Mouse (Mus musculus): ENCODE results near the gene Fam166b. TPM values are rescaled to one million over a fixed set of nuclear protein-coding genes. Genes with fewer than 3 reads are reported as not detected.

Gene Fam166b
- total RNA-seq, 2 experiments from 2014 or later, result 0.27 to 0.97 TPM

DNA sequence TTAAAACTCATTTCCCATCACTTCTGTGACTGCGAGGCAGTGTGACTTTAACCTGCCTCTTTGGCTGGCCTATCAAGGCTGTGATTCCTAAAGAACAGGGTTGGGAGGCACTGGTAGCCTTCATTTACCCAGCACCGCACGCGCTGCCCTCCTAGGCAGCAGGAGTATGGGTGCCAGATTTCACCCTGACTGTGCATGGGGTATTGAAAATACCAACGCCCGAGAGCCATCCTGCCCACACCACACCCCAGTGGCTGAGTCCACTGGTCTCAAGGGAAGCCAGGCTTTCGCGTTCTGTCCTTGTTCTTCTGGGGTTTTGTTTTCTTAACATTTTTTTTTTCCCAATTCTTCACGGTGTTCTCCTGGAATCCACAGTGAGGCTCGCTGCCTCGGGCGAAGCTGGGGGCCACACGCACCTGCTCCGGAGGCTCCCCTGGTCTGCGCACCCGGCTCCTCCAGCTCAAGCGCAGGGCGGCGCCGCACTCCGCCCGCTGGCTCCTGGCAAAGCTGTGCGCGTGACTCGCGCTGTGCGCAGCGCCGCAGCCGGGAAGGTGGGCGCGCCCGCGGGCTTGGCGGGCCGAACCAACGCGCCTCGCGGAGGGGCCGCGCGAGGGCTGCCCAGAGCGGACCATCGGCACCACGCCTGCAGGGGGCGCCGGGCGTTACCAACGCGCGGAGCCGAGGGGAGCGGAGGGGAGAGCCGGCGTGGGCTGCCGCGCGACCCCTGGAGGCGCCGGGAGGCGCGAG lies 47.4 kb downstream of the Fam166b start, which contains the start of gene Rusc2:
Gene Rusc2, plus strand, starts transcription at position 572 of the 747 bp plus-strand sequence.
- DNase-seq, result peak; percentile 93

DNA sequence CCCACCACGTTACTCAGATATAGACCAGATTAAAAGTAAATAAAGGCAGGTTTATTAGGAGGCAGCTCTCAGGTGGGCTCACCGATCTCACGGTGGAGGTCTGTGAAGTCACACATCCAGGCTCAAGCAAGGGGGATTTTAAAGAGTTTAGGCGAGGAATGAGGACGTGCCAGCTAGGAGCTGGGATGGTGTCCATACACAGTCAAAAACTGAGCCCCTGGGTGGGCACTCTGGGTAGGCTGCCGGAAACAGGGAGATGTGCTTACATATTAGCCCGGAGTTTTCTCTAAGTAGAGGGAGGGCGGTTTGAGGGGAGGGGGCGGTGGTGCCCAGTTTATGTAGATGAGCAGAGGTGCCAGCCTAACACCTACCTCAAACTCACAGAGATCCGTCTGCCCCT lies 48.0 kb downstream of the Fam166b start:
- no peak for DNase-seq

DNA sequence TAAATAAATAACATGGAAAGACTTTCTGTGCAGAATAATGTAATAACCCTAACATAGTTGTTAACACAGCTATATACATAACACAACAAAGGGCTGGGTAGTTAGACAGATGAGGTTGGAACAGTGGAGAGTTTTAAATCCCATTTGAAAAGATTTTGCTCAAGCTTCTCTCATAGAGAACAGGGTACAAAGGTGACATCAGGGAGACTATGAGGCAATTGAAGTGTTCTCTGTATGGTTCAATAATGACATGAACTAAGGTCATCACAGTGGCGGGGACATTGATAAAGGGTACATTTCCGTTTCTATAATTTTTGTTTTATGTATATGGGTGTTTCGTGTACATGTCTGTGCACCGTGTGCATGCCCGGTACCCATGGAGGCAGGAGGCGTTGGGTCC lies 49.3 kb downstream of the Fam166b start:
- no peak for DNase-seq

Other genes with a start within 250 kb of the Fam166b start
- under 1 TPM; 0.36 to 0.73 TPM for gene Atp8b5, start 162.0 kb downstream of the Fam166b start, total RNA-seq (2021)
- 10 to 100 TPM; 29.9 to 32.1 TPM for gene Rusc2, start 47.2 kb downstream of the Fam166b start, total RNA-seq (2021)
- 10 to 100 TPM; 55.3 to 58.2 TPM for gene Tesk1, start 12.8 kb upstream of the Fam166b start, total RNA-seq (2021)
- 1 to 10 TPM; 1.9 to 3.2 TPM for gene Cd72, start 25.5 kb upstream of the Fam166b start, total RNA-seq (2021)
- under 1 TPM; 0.51 to 0.64 TPM for gene Sit1, start 54.6 kb upstream of the Fam166b start, total RNA-seq (2021)
- 10 to 100 TPM; 41.1 to 45.5 TPM for gene Ccdc107, start 63.8 kb upstream of the Fam166b start, total RNA-seq (2021)
- gene Arhgef39, start 70.6 kb upstream of the Fam166b start, total RNA-seq (2021), result 10 to 100 TPM in 1 of 2 experiments, 1 to 10 TPM in 1; 6.2 to 10.9 TPM
- gene Car9, start 77.8 kb upstream of the Fam166b start, total RNA-seq (2021), result under 1 TPM; 0.76 to 0.90 TPM
- gene Tpm2, start 94.6 kb upstream of the Fam166b start, total RNA-seq (2021), result 100 to 1,000 TPM; 203 to 822 TPM
- gene Creb3, start 133.2 kb upstream of the Fam166b start, total RNA-seq (2021), result 100 to 1,000 TPM in 1 of 2 experiments, 10 to 100 TPM in 1; 90.4 to 108 TPM
- 100 to 1,000 TPM; 171 to 192 TPM for gene Tln1, start 133.6 kb upstream of the Fam166b start, total RNA-seq (2021)
- 10 to 100 TPM; 41.7 to 54.1 TPM for gene Rgp1, start 149.6 kb upstream of the Fam166b start, total RNA-seq (2021)
- gene Gba2, start 149.7 kb upstream of the Fam166b start, total RNA-seq (2021), result 10 to 100 TPM; 10.5 to 15.4 TPM
- 1 to 10 TPM; 1.8 to 1.9 TPM for gene Msmp, start 155.4 kb upstream of the Fam166b start, total RNA-seq (2021)
- gene Npr2, start 202.8 kb upstream of the Fam166b start, total RNA-seq (2021), result 10 to 100 TPM; 30.1 to 48.3 TPM
- under 1 TPM; 0.57 to 0.79 TPM for gene Spag8, start 224.5 kb upstream of the Fam166b start, total RNA-seq (2021)
- 100 to 1,000 TPM; 106 to 111 TPM for gene Hint2, start 227.3 kb upstream of the Fam166b start, total RNA-seq (2021)
- gene Tmem8b, start 239.8 kb upstream of the Fam166b start, total RNA-seq (2021), result 10 to 100 TPM in 1 of 2 experiments, 1 to 10 TPM in 1; 6.6 to 10.7 TPM
- under 1 TPM; 0.15 to 0.36 TPM for gene Fam221b, start 240.0 kb upstream of the Fam166b start, total RNA-seq (2021)

Measured in adrenal gland, postnatal 10 days (tissue).